Comparison of ENCODE assay signal across 10 mouse cellular contexts in genomic region chr4:125491505-125492121, GRCm38 (mm10). TPM values are rescaled to one million over a fixed set of nuclear protein-coding genes. Genes with fewer than 3 reads are reported as not detected.
DNase-seq lines count a peak whose midpoint lies in the region; ATAC-seq and TF ChIP-seq lines count a peak whose summit lies in the region.
"Had no signal": no experiment of that assay in that cellular context is flagged by ENCODE, and none has a peak within 500 bp of the region (broad histone marks: within the 10 kb centered on the region; RNA-seq: fewer than 3 reads in every experiment).

No protein-coding gene starts in this region.

- H3K9me3 ChIP-seq in limb, embryonic 11.5 days (ENCODE audit: control insufficient read depth, low read length) = no peaks in the 10 kb centered on the region
- H3K9me3 ChIP-seq in stomach, postnatal 0 days (ENCODE audit: control insufficient read depth, low read length) = no peaks in the 10 kb centered on the region

- peak overlapping the region; percentile 42 for H3K4me3 ChIP-seq in gastrocnemius, adult 2 months
- peak overlapping the region; percentile 30 for H3K4me3 ChIP-seq in testis, adult 2 months (ENCODE audit: control insufficient read depth, low read depth, low read length)
- 0 out of 2 replicates have a peak overlapping the region, but pooled peaks have one; percentile 3 for H3K4me3 ChIP-seq in limb, embryonic 11.5 days (ENCODE audit: low read depth, low read length)
- peak overlapping the region; percentile 25 for H3K4me3 ChIP-seq in stomach, postnatal 0 days (ENCODE audit: low read depth, low read length)

- H3K36me3 ChIP-seq in testis, adult 2 months (ENCODE audit: control insufficient read depth, insufficient read depth, low read length) = no peaks in the 10 kb centered on the region
- no peaks in the 10 kb centered on the region for H3K36me3 ChIP-seq in limb, embryonic 11.5 days (ENCODE audit: control insufficient read depth, insufficient read depth, low read length)
- no peaks in the 10 kb centered on the region for H3K36me3 ChIP-seq in stomach, postnatal 0 days (ENCODE audit: control insufficient read depth, insufficient read depth, low read length)

- no peak overlapping the region for H3K27ac ChIP-seq in gastrocnemius, adult 2 months
- H3K27ac ChIP-seq in testis, adult 2 months (ENCODE audit: control insufficient read depth, insufficient read depth, low read depth, low read length) = no peak overlapping the region
- H3K27ac ChIP-seq in limb, embryonic 11.5 days (replicated peaks; ENCODE audit: low read depth, low read length) = no peak overlapping the region
- no peak overlapping the region for H3K27ac ChIP-seq in stomach, postnatal 0 days (replicated peaks)

- peaks cover 16% of the 10 kb centered on the region for H3K4me1 ChIP-seq in testis, adult 2 months (ENCODE audit: control insufficient read depth, insufficient read depth, low read length)
- H3K4me1 ChIP-seq in limb, embryonic 11.5 days (ENCODE audit: control insufficient read depth, insufficient read depth, low read length) = peaks cover 10% of the 10 kb centered on the region; the same call in 1 of the 2 replicates
- 0 out of 2 replicates have a peak, but pooled peaks cover 2% of the 10 kb centered on the region for H3K4me1 ChIP-seq in stomach, postnatal 0 days (replicated peaks; ENCODE audit: control insufficient read depth, insufficient read depth)

- H3K4me2 ChIP-seq in limb, embryonic 11.5 days (ENCODE audit: low read depth, severe bottlenecking) = no peak overlapping the region
- H3K4me2 ChIP-seq in stomach, postnatal 0 days (replicated peaks; ENCODE audit: low read depth) = peak overlapping the region; percentile 8; the same call in 1 of the 2 replicates

- no peak for DNase-seq in gastrocnemius, adult 2 months
- no peak for DNase-seq in gastrocnemius, adult 8-10 months (ENCODE audit: low spot score in 2 of 2)
- no peak for DNase-seq in testis, postnatal 10 days (ENCODE audit: low spot score)
- DNase-seq in limb, embryonic 11.5 days (ENCODE audit: low spot score) = peak; percentile 55
- DNase-seq in stomach, postnatal 0 days (ENCODE audit: low spot score) = no peak
- DNase-seq in spleen, adult 12 weeks (ENCODE audit: low spot score) = no peak
- no peak for DNase-seq in right cerebral cortex, postnatal 10 days (ENCODE audit: low spot score in 2 of 2)
- DNase-seq: heart, postnatal 14 days; lung, postnatal 36 days had no signal

- H3K9ac ChIP-seq in limb, embryonic 11.5 days (ENCODE audit: low read length) = no peak overlapping the region
- H3K9ac ChIP-seq in stomach, postnatal 0 days (ENCODE audit: low read length) = no peak overlapping the region

- no peak for ATAC-seq in limb, embryonic 11.5 days (ENCODE audit: insufficient number of reproducible peaks, low FRiP score, low TSS enrichment, low read depth)
- ATAC-seq in stomach, postnatal 0 days (ENCODE audit: low FRiP score, low TSS enrichment) = no peak

- no peak for TF ChIP-seq CTCF in gastrocnemius, adult 2 months (IDR thresholded peaks at IDR 0.05)
- no peak for TF ChIP-seq CTCF in testis, adult 2 months (IDR thresholded peaks at IDR 0.05; ENCODE audit: control insufficient read depth, insufficient read depth, insufficient replicate concordance, low read depth, low read length)
- TF ChIP-seq CTCF in stomach, postnatal 0 days (IDR thresholded peaks at IDR 0.05; ENCODE audit: low read depth) = no peak

- TF ChIP-seq POLR2A in testis, adult 2 months (IDR thresholded peaks at IDR 0.05; ENCODE audit: control insufficient read depth, low read depth, low read length) = no peak

- WGBS in limb, embryonic 11.5 days = under 1% methylated on average over 42 of the region's 42 CpGs
- 1% methylated on average over 42 of the region's 42 CpGs for WGBS in stomach, postnatal 0 days

- intact Hi-C loops in gastrocnemius, adult 2 months (cut with DNase I) = no loop called here

- H3K27me3 ChIP-seq in testis, adult 2 months (ENCODE audit: control insufficient read depth, insufficient read depth, low read length) = peaks cover 3% of the 10 kb centered on the region; the same call in 1 of the 2 replicates
- peaks cover 99% of the 10 kb centered on the region for H3K27me3 ChIP-seq in limb, embryonic 11.5 days (ENCODE audit: control insufficient read depth, insufficient read depth, low read length)
- peaks cover 39% of the 10 kb centered on the region for H3K27me3 ChIP-seq in stomach, postnatal 0 days (ENCODE audit: control insufficient read depth, insufficient read depth, low read length)

- TF ChIP-seq EP300 in stomach, postnatal 0 days (optimal IDR thresholded peaks at IDR 0.05) = no peak

RNA-seq across cellular contexts. Expression of gene Grik3, which starts 1.1 kb away (rescaled TPM):
- under 1 TPM; 0.05 to 0.08 TPM for total RNA-seq in gastrocnemius, adult 2 months (2021)
- total RNA-seq in gastrocnemius, adult 8-10 months (2022) = under 1 TPM; 0.10 to 0.22 (median 0.17) TPM
- 0.29 and 0.38 TPM in 2 replicates for polyA plus RNA-seq in testis, adult 2 months (2012; rRNA removed)
- polyA plus RNA-seq in limb, embryonic 11.5 days (2014; fragmentation: Nextera tagmentation; extraction: Ambion mirVana) = not detected in 2 replicates
- 0.12 and 0.13 TPM in 2 replicates for polyA plus RNA-seq in stomach, postnatal 0 days (2015; fragmentation: Nextera tagmentation; extraction: Ambion mirVana)
